Mouse (Mus musculus) lung, embryonic 15.5 days (tissue): ENCODE measurements around the gene R3hdm4. TPM values are rescaled to one million over a fixed set of nuclear protein-coding genes. Genes with fewer than 3 reads are reported as not detected.

Source experiments
- ATAC-seq: fragments of 200-750 bp; cut with Nextera tagmentation; 2 replicates; pipeline ENCODE4 v1.8.0; 2017; ENCODE audit warnings: moderate number of reproducible peaks, borderline replicate concordance; ENCODE audit not compliant: low FRiP score, low TSS enrichment; ENCODE audit errors: extremely low read depth
- H3K27ac ChIP-seq: fragments of 300-500 bp; sonication (generic); 2 replicates; pipeline ENCODE4 v1.5.1; 2015; ENCODE audit warnings: moderate library complexity, mild to moderate bottlenecking, inconsistent platforms
- H3K27me3 ChIP-seq: fragments of 300-500 bp; sonication (generic); 2 replicates; pipeline ENCODE4 v1.6.1; 2015; ENCODE audit warnings: inconsistent platforms
- H3K36me3 ChIP-seq: fragments of 300-500 bp; sonication (generic); 2 replicates; pipeline ENCODE4 v1.6.1; 2015; ENCODE audit warnings: inconsistent platforms
- H3K4me1 ChIP-seq: fragments of 300-500 bp; sonication (generic); 2 replicates; pipeline ENCODE4 v1.6.1; 2015; ENCODE audit warnings: inconsistent platforms
- H3K4me2 ChIP-seq: fragments of 300-500 bp; sonication (generic); 2 replicates; pipeline ENCODE4 v1.6.1; 2015; ENCODE audit warnings: inconsistent platforms, mild to moderate bottlenecking, moderate library complexity
- H3K4me3 ChIP-seq: fragments of 300-500 bp; sonication (generic); 2 replicates; pipeline ENCODE4 v1.5.1; 2015; ENCODE audit warnings: mild to moderate bottlenecking, inconsistent platforms
- H3K9ac ChIP-seq: fragments of 300-500 bp; sonication (generic); 2 replicates; pipeline ENCODE4 v1.6.1; 2015; ENCODE audit warnings: inconsistent platforms
- H3K9me3 ChIP-seq: fragments of 300-500 bp; sonication (generic); 2 replicates; pipeline ENCODE4 v1.6.1; 2016; ENCODE audit warnings: inconsistent platforms
- WGBS: fragments of 180-500 bp; shearing (Covaris S2); methylation state at CpG from one replicate; pipeline ENCODE4 v1.1.7; 2015; 5-methylcytosine and 5-hydroxymethylcytosine counted together
- polyA plus RNA-seq: library from polyadenylated mRNA; unstranded; fragments of >200 nt; fragmentation: Nextera tagmentation; extraction: Ambion mirVana; gene quantifications from 2 replicates; pipeline ENCODE4 v1.2.1, GENCODE M21; 2015

R3hdm4 gene
- polyA plus RNA-seq, 1 experiment from 2014 or later = 152 TPM

GRCm38 (mm10) chr10:79956643-79957154 lies 35.7 kb upstream of the R3hdm4 start:
- WGBS = 31% methylated on average over 4 of the region's 4 CpGs
- no peaks in the 10 kb centered on the region for H3K27me3 ChIP-seq
- no peak overlapping the region for H3K4me2 ChIP-seq
- H3K4me3 ChIP-seq = no peak overlapping the region
- peaks cover 23% of the 10 kb centered on the region for H3K4me1 ChIP-seq
- H3K27ac ChIP-seq = no peak overlapping the region
- H3K9ac ChIP-seq = no peak overlapping the region
- peaks cover 17% of the 10 kb centered on the region for H3K36me3 ChIP-seq
- no peaks in the 10 kb centered on the region for H3K9me3 ChIP-seq
- no peak for ATAC-seq

- Histone ChIP-seq H3K27ac (no peak overlapping the region), H3K36me3 (peaks cover 23% of the 10 kb centered on the region), H3K4me3 (no peak overlapping the region), H3K9ac (no peak overlapping the region), H3K27me3 (no peaks in the 10 kb centered on the region), H3K4me2 (no peak overlapping the region), H3K4me1 (peaks cover 14% of the 10 kb centered on the region), H3K9me3 (no peaks in the 10 kb centered on the region)
- WGBS = 63% methylated on average over 9 of the region's 9 CpGs
- no peak for ATAC-seq
Measured at GRCm38 (mm10) chr10:79955691-79956090, 34.7 kb upstream of the R3hdm4 start.

GRCm38 (mm10) chr10:79953946-79954345 lies 32.9 kb upstream of the R3hdm4 start:
- WGBS = 85% methylated on average over 6 of the region's 6 CpGs
- no peak for ATAC-seq

GRCm38 (mm10) chr10:79950661-79951060 lies 29.7 kb upstream of the R3hdm4 start:
- H3K9ac ChIP-seq = no peak overlapping the region
- H3K4me1 ChIP-seq = peaks cover 21% of the 10 kb centered on the region
- WGBS = 83% methylated on average over 18 of the region's 18 CpGs
- no peaks in the 10 kb centered on the region for H3K27me3 ChIP-seq
- H3K36me3 ChIP-seq = peaks cover 40% of the 10 kb centered on the region
- H3K4me3 ChIP-seq = no peak overlapping the region
- no peaks in the 10 kb centered on the region for H3K9me3 ChIP-seq
- H3K27ac ChIP-seq = no peak overlapping the region
- no peak for ATAC-seq
- no peak overlapping the region for H3K4me2 ChIP-seq

More at GRCm38 (mm10) chr10:79953946-79954345, 32.9 kb upstream of the R3hdm4 start:
- no peaks in the 10 kb centered on the region for H3K9me3 ChIP-seq
- peaks cover 39% of the 10 kb centered on the region for H3K36me3 ChIP-seq
- H3K4me2 ChIP-seq = no peak overlapping the region
- no peak overlapping the region for H3K27ac ChIP-seq
- H3K9ac ChIP-seq = no peak overlapping the region
- H3K4me1 ChIP-seq = peaks cover 11% of the 10 kb centered on the region; the same call in 1 of the 2 replicates
- H3K27me3 ChIP-seq = no peaks in the 10 kb centered on the region
- H3K4me3 ChIP-seq = no peak overlapping the region

- no peak for ATAC-seq
- H3K4me2 ChIP-seq = no peak overlapping the region
- no peaks in the 10 kb centered on the region for H3K27me3 ChIP-seq
- no peak overlapping the region for H3K4me3 ChIP-seq
- H3K36me3 ChIP-seq = peaks cover 40% of the 10 kb centered on the region
- 79% methylated on average over 4 of the region's 4 CpGs for WGBS
- H3K9ac ChIP-seq = no peak overlapping the region
- no peaks in the 10 kb centered on the region for H3K9me3 ChIP-seq
- no peak overlapping the region for H3K27ac ChIP-seq
- peaks cover 29% of the 10 kb centered on the region for H3K4me1 ChIP-seq
Measured at GRCm38 (mm10) chr10:79949873-79950272, 28.9 kb upstream of the R3hdm4 start.

GRCm38 (mm10) chr10:79947502-79947901 lies 26.5 kb upstream of the R3hdm4 start:
- Histone ChIP-seq H3K4me1 (peaks cover 37% of the 10 kb centered on the region), H3K27me3 (no peaks in the 10 kb centered on the region), H3K4me2 (no peak overlapping the region), H3K36me3 (peaks cover 29% of the 10 kb centered on the region), H3K9me3 (no peaks in the 10 kb centered on the region), H3K27ac (0 out of 2 replicates have a peak overlapping the region, but pooled peaks have one; percentile 90), H3K4me3 (no peak overlapping the region), H3K9ac (no peak overlapping the region)
- 61% methylated on average over 6 of the region's 6 CpGs for WGBS
- ATAC-seq = no peak

GRCm38 (mm10) chr10:79946752-79947322 lies 25.8 kb upstream of the R3hdm4 start:
- H3K4me1 ChIP-seq = peaks cover 37% of the 10 kb centered on the region
- H3K4me2 ChIP-seq = peak overlapping the region; percentile 27; the same call in 1 of the 2 replicates
- H3K27ac ChIP-seq = peak overlapping the region; percentile 90
- H3K9me3 ChIP-seq = no peaks in the 10 kb centered on the region
- no peak overlapping the region for H3K4me3 ChIP-seq
- H3K27me3 ChIP-seq = no peaks in the 10 kb centered on the region
- ATAC-seq = no peak
- H3K36me3 ChIP-seq = peaks cover 34% of the 10 kb centered on the region
- 27% methylated on average over 7 of the region's 7 CpGs for WGBS
- H3K9ac ChIP-seq = no peak overlapping the region

GRCm38 (mm10) chr10:79945507-79946234 lies 24.7 kb upstream of the R3hdm4 start:
- WGBS = 32% methylated on average over 16 of the region's 16 CpGs
- peak overlapping the region; percentile 17; the same call in 1 of the 2 replicates for H3K9ac ChIP-seq
- peak overlapping the region; percentile 31 for H3K4me2 ChIP-seq
- no peaks in the 10 kb centered on the region for H3K27me3 ChIP-seq
- H3K9me3 ChIP-seq = no peaks in the 10 kb centered on the region
- peaks cover 37% of the 10 kb centered on the region for H3K4me1 ChIP-seq
- ATAC-seq = peak; percentile 73; the same call in 1 of the 2 replicates
- peak overlapping the region; percentile 90 for H3K27ac ChIP-seq
- peaks cover 28% of the 10 kb centered on the region for H3K36me3 ChIP-seq
- H3K4me3 ChIP-seq = no peak overlapping the region

- H3K27me3 ChIP-seq = no peaks in the 10 kb centered on the region
- no peaks in the 10 kb centered on the region for H3K9me3 ChIP-seq
- H3K4me1 ChIP-seq = peaks cover 43% of the 10 kb centered on the region
- H3K4me2 ChIP-seq = no peak overlapping the region
- WGBS = 63% methylated on average over 9 of the region's 9 CpGs
- H3K9ac ChIP-seq = no peak overlapping the region
- peaks cover 10% of the 10 kb centered on the region; the same call in 1 of the 2 replicates for H3K36me3 ChIP-seq
- peak overlapping the region; percentile 43 for H3K27ac ChIP-seq
- ATAC-seq = no peak
- H3K4me3 ChIP-seq = no peak overlapping the region
Measured at GRCm38 (mm10) chr10:79943471-79943901, 22.5 kb upstream of the R3hdm4 start.

GRCm38 (mm10) chr10:79942988-79943387 lies 22.0 kb upstream of the R3hdm4 start:
- WGBS = 74% methylated on average over 1 of the region's 1 CpGs
- no peaks in the 10 kb centered on the region for H3K27me3 ChIP-seq
- no peak overlapping the region for H3K9ac ChIP-seq
- no peak overlapping the region for H3K4me2 ChIP-seq
- H3K4me3 ChIP-seq = no peak overlapping the region
- H3K36me3 ChIP-seq = peaks cover 10% of the 10 kb centered on the region; the same call in 1 of the 2 replicates
- ATAC-seq = no peak
- H3K9me3 ChIP-seq = no peaks in the 10 kb centered on the region
- 0 out of 2 replicates have a peak overlapping the region, but pooled peaks have one; percentile 3 for H3K27ac ChIP-seq
- peaks cover 47% of the 10 kb centered on the region for H3K4me1 ChIP-seq

- Histone ChIP-seq H3K4me2 (no peak overlapping the region), H3K4me1 (peaks cover 49% of the 10 kb centered on the region), H3K27me3 (no peaks in the 10 kb centered on the region), H3K9ac (no peak overlapping the region), H3K4me3 (no peak overlapping the region), H3K9me3 (no peaks in the 10 kb centered on the region), H3K36me3 (peaks cover 10% of the 10 kb centered on the region; the same call in 1 of the 2 replicates), H3K27ac (no peak overlapping the region)
- WGBS = 49% methylated on average over 7 of the region's 7 CpGs
- no peak for ATAC-seq
Measured at GRCm38 (mm10) chr10:79940749-79941148, 19.7 kb upstream of the R3hdm4 start.
